Mouse (Mus musculus): ENCODE results near the gene Mrpl4. TPM values are rescaled to one million over a fixed set of nuclear protein-coding genes. Genes with fewer than 3 reads are reported as not detected.
"Not testable (repeated sequence)": the region's sequence is repeated elsewhere in the genome, so short reads cannot be mapped to it uniquely, and the experiment has no call there.

The Mrpl4 gene
- polyA plus RNA-seq, 1 experiment from 2014 or later: 132 TPM

GRCm38 (mm10) chr9:21036161-21036560 lies 33.6 kb downstream of the Mrpl4 start:
- no peak overlapping the region for H3K4me3 ChIP-seq (ENCODE audit: low read depth, low read length)
- ATAC-seq (ENCODE audit: low FRiP score) (no peak), DNase-seq (ENCODE audit: low spot score) (peak; percentile 32)
- no peak overlapping the region for H3K27ac ChIP-seq (ENCODE audit: low read depth, low read length)
- peaks cover 4% of the 10 kb centered on the region for H3K4me1 ChIP-seq (replicated peaks; ENCODE audit: control insufficient read depth, insufficient read depth, low read length)
- peaks cover 89% of the 10 kb centered on the region for H3K27me3 ChIP-seq (ENCODE audit: control insufficient read depth, insufficient read depth, low read length)
- no peak overlapping the region for H3K9ac ChIP-seq (ENCODE audit: low read depth, low read length)
- 0 out of 2 replicates have a peak overlapping the region, but pooled peaks have one; percentile 5 for H3K4me2 ChIP-seq (replicated peaks; ENCODE audit: low read depth, low read length)
- WGBS: 7% methylated on average over 20 of the region's 20 CpGs
- H3K9me3 ChIP-seq (ENCODE audit: control insufficient read depth, low read length): no peaks in the 10 kb centered on the region
- no peaks in the 10 kb centered on the region for H3K36me3 ChIP-seq (ENCODE audit: control insufficient read depth, insufficient read depth, low read length)

GRCm38 (mm10) chr9:21036666-21037065 lies 34.1 kb downstream of the Mrpl4 start:
- ATAC-seq (ENCODE audit: low FRiP score): no peak
- H3K4me2 ChIP-seq (replicated peaks; ENCODE audit: low read depth, low read length): no peak overlapping the region
- peak; percentile 33 for DNase-seq (ENCODE audit: low spot score)

GRCm38 (mm10) chr9:21037481-21037891 lies 34.9 kb downstream of the Mrpl4 start:
- WGBS: 3% methylated on average over 31 of the region's 31 CpGs
- Histone ChIP-seq H3K27me3 (ENCODE audit: control insufficient read depth, insufficient read depth, low read length) (peaks cover 76% of the 10 kb centered on the region), H3K9ac (ENCODE audit: low read depth, low read length) (0 out of 2 replicates have a peak overlapping the region, but pooled peaks have one; percentile 44), H3K9me3 (ENCODE audit: control insufficient read depth, low read length) (no peaks in the 10 kb centered on the region), H3K4me1 (replicated peaks; ENCODE audit: control insufficient read depth, insufficient read depth, low read length) (peaks cover 4% of the 10 kb centered on the region; the same call in 1 of the 2 replicates), H3K36me3 (ENCODE audit: control insufficient read depth, insufficient read depth, low read length) (no peaks in the 10 kb centered on the region), H3K4me3 (ENCODE audit: low read depth, low read length) (peak overlapping the region; percentile 27), H3K27ac (ENCODE audit: low read depth, low read length) (no peak overlapping the region), H3K4me2 (replicated peaks; ENCODE audit: low read depth, low read length) (peak overlapping the region; percentile 60)
- ATAC-seq (ENCODE audit: low FRiP score) (peak; percentile 48; the same call in 1 of the 2 replicates), DNase-seq (ENCODE audit: low spot score) (peak; percentile 56)

More at GRCm38 (mm10) chr9:21036666-21037065, 34.1 kb downstream of the Mrpl4 start:
- no peak overlapping the region for H3K27ac ChIP-seq (ENCODE audit: low read depth, low read length)
- H3K27me3 ChIP-seq (ENCODE audit: control insufficient read depth, insufficient read depth, low read length): peaks cover 84% of the 10 kb centered on the region
- H3K4me1 ChIP-seq (replicated peaks; ENCODE audit: control insufficient read depth, insufficient read depth, low read length): peaks cover 4% of the 10 kb centered on the region; the same call in 1 of the 2 replicates
- no peaks in the 10 kb centered on the region for H3K9me3 ChIP-seq (ENCODE audit: control insufficient read depth, low read length)
- no peak overlapping the region for H3K9ac ChIP-seq (ENCODE audit: low read depth, low read length)
- 1% methylated on average over 22 of the region's 22 CpGs for WGBS
- H3K36me3 ChIP-seq (ENCODE audit: control insufficient read depth, insufficient read depth, low read length): no peaks in the 10 kb centered on the region
- H3K4me3 ChIP-seq (ENCODE audit: low read depth, low read length): no peak overlapping the region; the same call in none of the 2 replicates

GRCm38 (mm10) chr9:21039779-21040178 lies 37.2 kb downstream of the Mrpl4 start:
- H3K27me3 ChIP-seq (ENCODE audit: control insufficient read depth, insufficient read depth, low read length): peaks cover 55% of the 10 kb centered on the region
- DNase-seq (ENCODE audit: low spot score): no peak
- no peak overlapping the region for H3K4me2 ChIP-seq (replicated peaks; ENCODE audit: low read depth, low read length)
- ATAC-seq (ENCODE audit: low FRiP score): no peak
- no peaks in the 10 kb centered on the region for H3K36me3 ChIP-seq (ENCODE audit: control insufficient read depth, insufficient read depth, low read length)
- H3K9ac ChIP-seq (ENCODE audit: low read depth, low read length): no peak overlapping the region
- peaks cover 2% of the 10 kb centered on the region; the same call in 1 of the 2 replicates for H3K4me1 ChIP-seq (replicated peaks; ENCODE audit: control insufficient read depth, insufficient read depth, low read length)
- H3K4me3 ChIP-seq (ENCODE audit: low read depth, low read length): no peak overlapping the region
- WGBS: 69% methylated on average over 3 of the region's 3 CpGs
- no peak overlapping the region for H3K27ac ChIP-seq (ENCODE audit: low read depth, low read length)
- no peaks in the 10 kb centered on the region for H3K9me3 ChIP-seq (ENCODE audit: control insufficient read depth, low read length)

- H3K4me2 ChIP-seq (replicated peaks; ENCODE audit: low read depth, low read length): no peak overlapping the region
- WGBS: 51% methylated on average over 4 of the region's 4 CpGs
- H3K9me3 ChIP-seq (ENCODE audit: control insufficient read depth, low read length): no peaks in the 10 kb centered on the region
- H3K27ac ChIP-seq (ENCODE audit: low read depth, low read length): no peak overlapping the region
- no peaks in the 10 kb centered on the region for H3K36me3 ChIP-seq (ENCODE audit: control insufficient read depth, insufficient read depth, low read length)
- H3K27me3 ChIP-seq (ENCODE audit: control insufficient read depth, insufficient read depth, low read length): peaks cover 39% of the 10 kb centered on the region
- no peak overlapping the region for H3K9ac ChIP-seq (ENCODE audit: low read depth, low read length)
- H3K4me1 ChIP-seq (replicated peaks; ENCODE audit: control insufficient read depth, insufficient read depth, low read length): peaks cover 2% of the 10 kb centered on the region; the same call in 1 of the 2 replicates
- no peak overlapping the region for H3K4me3 ChIP-seq (ENCODE audit: low read depth, low read length)
- no peak for DNase-seq (ENCODE audit: low spot score)
- no peak for ATAC-seq (ENCODE audit: low FRiP score)
These were observed 38.8 kb downstream of the Mrpl4 start for GRCm38 (mm10) chr9:21041308-21041707.

- WGBS: 83% methylated on average over 4 of the region's 4 CpGs
- Histone ChIP-seq H3K4me2 (replicated peaks; ENCODE audit: low read depth, low read length) (no peak overlapping the region), H3K4me1 (replicated peaks; ENCODE audit: control insufficient read depth, insufficient read depth, low read length) (no peaks in the 10 kb centered on the region), H3K9me3 (ENCODE audit: control insufficient read depth, low read length) (no peaks in the 10 kb centered on the region), H3K36me3 (ENCODE audit: control insufficient read depth, insufficient read depth, low read length) (no peaks in the 10 kb centered on the region), H3K4me3 (ENCODE audit: low read depth, low read length) (no peak overlapping the region), H3K27me3 (ENCODE audit: control insufficient read depth, insufficient read depth, low read length) (peaks cover 17% of the 10 kb centered on the region), H3K27ac (ENCODE audit: low read depth, low read length) (no peak overlapping the region), H3K9ac (ENCODE audit: low read depth, low read length) (no peak overlapping the region)
- DNase-seq (ENCODE audit: low spot score) (no peak), ATAC-seq (ENCODE audit: low FRiP score) (no peak)
These were observed 41.0 kb downstream of the Mrpl4 start for GRCm38 (mm10) chr9:21043563-21043962.

GRCm38 (mm10) chr9:21044785-21045184 lies 42.2 kb downstream of the Mrpl4 start:
- not testable (repeated sequence) for H3K4me3 ChIP-seq (ENCODE audit: low read depth, low read length); ATAC-seq (ENCODE audit: low FRiP score); H3K27ac ChIP-seq (ENCODE audit: low read depth, low read length); H3K4me2 ChIP-seq (replicated peaks; ENCODE audit: low read depth, low read length); H3K36me3 ChIP-seq (ENCODE audit: control insufficient read depth, insufficient read depth, low read length); H3K9me3 ChIP-seq (ENCODE audit: control insufficient read depth, low read length); H3K9ac ChIP-seq (ENCODE audit: low read depth, low read length); H3K27me3 ChIP-seq (ENCODE audit: control insufficient read depth, insufficient read depth, low read length); H3K4me1 ChIP-seq (replicated peaks; ENCODE audit: control insufficient read depth, insufficient read depth, low read length); DNase-seq (ENCODE audit: low spot score)
- WGBS: 43% methylated on average over 1 of the region's 1 CpGs

- Histone ChIP-seq H3K27me3 (ENCODE audit: control insufficient read depth, insufficient read depth, low read length) (peaks cover under 1% of the 10 kb centered on the region; the same call in 1 of the 2 replicates), H3K4me2 (replicated peaks; ENCODE audit: low read depth, low read length) (no peak overlapping the region), H3K36me3 (ENCODE audit: control insufficient read depth, insufficient read depth, low read length) (no peaks in the 10 kb centered on the region), H3K4me1 (replicated peaks; ENCODE audit: control insufficient read depth, insufficient read depth, low read length) (no peaks in the 10 kb centered on the region), H3K27ac (ENCODE audit: low read depth, low read length) (no peak overlapping the region), H3K9me3 (ENCODE audit: control insufficient read depth, low read length) (no peaks in the 10 kb centered on the region), H3K4me3 (ENCODE audit: low read depth, low read length) (no peak overlapping the region), H3K9ac (ENCODE audit: low read depth, low read length) (no peak overlapping the region)
- ATAC-seq (ENCODE audit: low FRiP score) (no peak), DNase-seq (ENCODE audit: low spot score) (no peak)
- WGBS: 89% methylated on average over 3 of the region's 3 CpGs
These were observed 42.7 kb downstream of the Mrpl4 start for GRCm38 (mm10) chr9:21045235-21045634.

- no peaks in the 10 kb centered on the region for H3K9me3 ChIP-seq (ENCODE audit: control insufficient read depth, low read length)
- no peak for ATAC-seq (ENCODE audit: low FRiP score)
- no peak overlapping the region for H3K9ac ChIP-seq (ENCODE audit: low read depth, low read length)
- H3K4me2 ChIP-seq (replicated peaks; ENCODE audit: low read depth, low read length): no peak overlapping the region
- H3K36me3 ChIP-seq (ENCODE audit: control insufficient read depth, insufficient read depth, low read length): no peaks in the 10 kb centered on the region
- H3K4me1 ChIP-seq (replicated peaks; ENCODE audit: control insufficient read depth, insufficient read depth, low read length): no peaks in the 10 kb centered on the region
- H3K4me3 ChIP-seq (ENCODE audit: low read depth, low read length): no peak overlapping the region
- H3K27ac ChIP-seq (ENCODE audit: low read depth, low read length): no peak overlapping the region
- no peak for DNase-seq (ENCODE audit: low spot score)
- no peaks in the 10 kb centered on the region for H3K27me3 ChIP-seq (ENCODE audit: control insufficient read depth, insufficient read depth, low read length)
- 73% methylated on average over 10 of the region's 10 CpGs for WGBS
These were observed 49.0 kb downstream of the Mrpl4 start for GRCm38 (mm10) chr9:21051578-21051977.
